Mouse (Mus musculus) left cerebral cortex, adult 9 months (tissue): ENCODE results near the gene Capn11.

ENCODE experiments used
- DNase-seq, 2 experiments: peaks; one replicate each; pipeline ENCODE4 v3.0.0; 2022; ENCODE audit warnings: low spot score in 2 of 2

Capn11 gene

DNA sequence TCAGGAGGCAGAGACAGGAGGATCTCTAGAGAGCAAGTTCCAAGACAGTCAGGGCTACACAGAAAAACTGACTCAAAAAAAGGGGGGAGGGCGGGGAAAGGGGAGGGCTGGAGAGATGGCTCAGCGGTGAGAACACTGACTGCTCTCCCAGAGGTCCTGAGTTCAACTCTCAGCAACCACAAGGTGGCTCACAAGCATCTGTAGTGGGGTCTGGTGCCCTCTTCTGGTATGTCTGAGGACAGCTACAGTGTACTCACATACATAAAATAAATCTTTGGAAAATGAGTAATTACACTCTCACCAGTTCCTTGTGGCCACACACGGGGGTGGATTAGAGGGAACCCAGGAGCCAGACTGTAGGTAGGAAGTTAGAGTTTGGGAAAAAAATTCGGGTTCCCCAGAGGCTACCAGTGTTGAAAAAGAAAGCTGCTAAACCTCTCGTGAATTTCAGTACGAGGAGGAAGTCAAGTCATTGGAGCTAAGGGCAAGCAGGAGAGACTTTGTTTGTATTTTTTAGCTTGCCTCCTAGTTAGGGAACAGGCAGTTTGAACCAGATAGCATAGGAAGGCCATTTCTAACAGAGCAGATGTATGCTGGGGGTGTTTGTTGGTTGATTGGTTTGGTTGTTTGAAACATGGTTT is 76.3 kb downstream of the Capn11 start:
- no peak for DNase-seq

DNA sequence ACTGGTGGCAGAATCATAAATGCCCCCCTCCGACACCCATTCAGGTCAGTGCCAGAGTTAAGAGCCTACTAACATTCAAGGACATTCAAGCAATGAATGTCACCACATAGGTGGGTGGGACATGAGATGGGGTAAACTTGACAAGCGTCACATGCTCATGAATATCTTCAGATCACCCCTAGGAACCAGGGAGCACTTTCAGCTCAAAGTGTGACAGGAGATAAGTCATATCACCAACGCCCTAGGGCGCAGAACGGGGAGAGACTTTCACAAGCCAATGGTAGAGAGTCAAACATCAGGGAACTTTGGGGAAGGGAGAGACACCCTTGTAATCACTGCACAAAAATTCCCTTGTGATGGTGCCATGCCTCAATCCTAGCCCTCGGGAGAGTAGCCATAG is 76.9 kb downstream of the Capn11 start:
- DNase-seq, result no peak

DNA sequence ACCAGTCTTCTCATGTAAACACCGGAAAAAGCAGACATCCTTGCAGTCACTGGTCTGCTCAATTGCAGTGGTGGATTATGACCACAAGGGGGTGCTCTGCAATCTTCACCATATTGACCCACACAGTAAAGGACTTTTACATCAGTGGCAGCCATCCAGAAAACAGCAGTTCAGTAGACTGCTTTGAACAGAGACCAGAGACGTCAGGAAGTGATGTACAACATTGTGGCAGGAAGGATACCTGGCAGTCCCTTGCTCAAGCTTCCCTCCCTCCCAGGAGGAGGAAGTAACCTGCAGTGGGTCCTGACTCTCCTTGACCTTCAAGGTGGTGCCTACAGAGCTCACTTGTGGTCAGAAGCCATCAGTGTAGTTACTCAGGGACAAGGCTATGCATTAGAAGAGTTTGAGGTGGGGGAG is 77.5 kb downstream of the Capn11 start:
- peak in 1 of 2 experiments; percentile 76 for DNase-seq

DNA sequence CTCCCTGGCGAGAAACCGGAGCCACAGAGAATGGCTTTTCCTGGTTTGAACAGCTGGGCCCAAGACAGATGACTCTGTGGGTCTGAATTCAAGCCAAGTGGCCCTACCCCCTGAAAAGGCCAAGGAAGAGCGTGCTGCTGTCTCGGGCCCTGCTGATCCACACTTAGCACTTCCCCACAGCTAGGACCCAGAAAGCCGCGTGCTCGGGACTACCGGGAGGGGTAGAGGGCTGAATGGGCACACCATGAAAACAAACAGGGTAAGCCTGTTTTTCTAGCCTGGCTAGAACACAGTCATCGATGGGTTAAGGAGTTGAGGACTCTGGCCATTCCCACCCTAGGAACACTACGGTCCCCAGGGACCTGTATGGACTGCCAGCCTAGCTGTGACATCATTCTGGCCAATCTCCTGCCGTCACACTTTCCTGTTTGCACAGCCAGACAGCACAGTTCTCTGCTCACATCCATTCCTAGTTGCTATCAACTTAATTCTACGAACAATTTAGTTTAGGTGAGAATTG is 78.1 kb downstream of the Capn11 start:
- DNase-seq, result no peak
